Mouse (Mus musculus): ENCODE results near the gene Cab39l. TPM values are rescaled to one million over a fixed set of nuclear protein-coding genes. Genes with fewer than 3 reads are reported as not detected.
"Not testable (repeated sequence)": the region's sequence is repeated elsewhere in the genome, so short reads cannot be mapped to it uniquely, and the experiment has no call there.

The Cab39l gene
- polyA plus RNA-seq, 1 experiment from 2014 or later, result 25.2 TPM

DNA sequence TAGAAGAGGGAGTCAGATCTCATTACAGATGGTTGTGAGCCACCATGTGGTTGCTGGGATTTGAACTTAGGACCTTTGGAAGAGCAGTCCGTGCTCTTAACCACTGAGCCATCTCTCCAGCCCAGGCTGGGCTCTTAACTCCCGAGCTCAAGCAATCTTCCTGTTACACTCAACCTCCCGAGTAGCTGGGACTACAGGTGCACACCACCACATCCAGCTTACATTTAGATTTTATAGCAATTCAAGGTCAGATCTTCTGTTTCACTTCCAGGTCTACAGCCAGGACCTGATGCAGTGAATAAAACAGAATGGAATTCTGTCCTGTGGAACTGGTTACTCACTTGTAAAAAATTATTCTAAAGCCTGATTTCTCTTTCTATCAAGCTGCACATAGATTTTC lies 173.4 kb downstream of the Cab39l start:
- not testable (repeated sequence) for H3K4me1 ChIP-seq; H3K9ac ChIP-seq; H3K4me2 ChIP-seq; H3K27ac ChIP-seq (replicated peaks); H3K36me3 ChIP-seq; H3K27me3 ChIP-seq (replicated peaks); H3K9me3 ChIP-seq; ATAC-seq (ENCODE audit: extremely low read depth, insufficient number of reproducible peaks, low FRiP score, low TSS enrichment); H3K4me3 ChIP-seq
- 66% methylated on average over 3 of the region's 3 CpGs for WGBS

DNA sequence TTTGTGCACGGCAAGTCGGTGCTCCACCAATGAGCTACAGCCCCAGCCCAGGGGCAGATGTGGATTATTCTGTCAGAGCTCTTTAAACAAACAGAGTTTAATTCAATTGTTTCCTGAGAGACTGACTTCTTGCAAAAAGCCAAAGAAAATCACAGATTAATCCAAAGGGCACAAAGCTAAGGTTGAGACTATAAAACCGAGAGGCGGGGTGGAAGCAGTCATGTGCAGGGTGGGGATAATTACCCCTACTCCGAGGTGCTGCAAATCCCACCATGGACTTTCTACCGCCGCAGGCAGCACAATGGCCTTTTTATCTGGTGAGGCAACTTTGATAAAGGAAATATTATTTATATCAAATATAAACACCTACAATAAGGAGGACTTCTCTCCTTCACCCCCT lies 176.0 kb downstream of the Cab39l start:
- Histone ChIP-seq H3K36me3 (no peaks in the 10 kb centered on the region), H3K27ac (replicated peaks) (no peak overlapping the region), H3K9ac (no peak overlapping the region), H3K4me3 (no peak overlapping the region), H3K4me2 (no peak overlapping the region), H3K27me3 (replicated peaks) (0 out of 2 replicates have a peak, but pooled peaks cover 3% of the 10 kb centered on the region), H3K9me3 (no peaks in the 10 kb centered on the region), H3K4me1 (no peaks in the 10 kb centered on the region)
- ATAC-seq (ENCODE audit: extremely low read depth, insufficient number of reproducible peaks, low FRiP score, low TSS enrichment), result no peak
- WGBS, result 79% methylated on average over 7 of the region's 7 CpGs

DNA sequence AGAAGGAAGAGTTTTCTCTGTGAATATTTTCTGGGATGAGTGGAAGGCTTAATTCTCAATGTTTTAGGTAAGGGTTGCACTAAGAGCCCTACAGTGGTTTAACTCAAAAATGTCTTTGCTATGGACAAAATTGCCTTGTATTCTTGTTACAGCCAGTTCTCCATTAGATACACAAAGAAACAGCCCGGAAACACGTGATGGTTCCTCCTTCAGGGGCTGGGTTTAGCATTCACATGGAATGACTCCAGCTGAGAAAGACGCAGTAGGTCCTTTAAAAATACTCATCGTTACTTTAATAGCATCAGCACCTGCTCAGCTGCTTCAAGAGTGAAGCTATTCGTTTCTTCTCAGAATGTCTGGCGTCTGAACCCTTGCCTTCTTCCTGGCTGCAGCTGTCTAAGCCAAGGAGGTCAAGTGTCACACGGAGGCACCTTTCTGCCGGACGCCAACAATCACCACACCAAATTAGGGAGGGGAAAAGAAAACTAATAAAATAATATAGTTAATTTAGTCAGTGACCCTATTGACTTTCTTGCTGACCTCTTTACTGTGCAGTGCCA lies 183.6 kb downstream of the Cab39l start:
- Histone ChIP-seq H3K9ac (peak overlapping the region; percentile 87; the same call in 1 of the 2 replicates), H3K27me3 (replicated peaks) (peaks cover 17% of the 10 kb centered on the region), H3K4me3 (peak overlapping the region; percentile 76), H3K4me1 (peaks cover 29% of the 10 kb centered on the region), H3K36me3 (peaks cover under 1% of the 10 kb centered on the region; the same call in 1 of the 2 replicates), H3K27ac (replicated peaks) (no peak overlapping the region), H3K9me3 (no peaks in the 10 kb centered on the region), H3K4me2 (peak overlapping the region; percentile 90)
- 46% methylated on average over 9 of the region's 9 CpGs for WGBS
- ATAC-seq (ENCODE audit: extremely low read depth, insufficient number of reproducible peaks, low FRiP score, low TSS enrichment), result no peak

DNA sequence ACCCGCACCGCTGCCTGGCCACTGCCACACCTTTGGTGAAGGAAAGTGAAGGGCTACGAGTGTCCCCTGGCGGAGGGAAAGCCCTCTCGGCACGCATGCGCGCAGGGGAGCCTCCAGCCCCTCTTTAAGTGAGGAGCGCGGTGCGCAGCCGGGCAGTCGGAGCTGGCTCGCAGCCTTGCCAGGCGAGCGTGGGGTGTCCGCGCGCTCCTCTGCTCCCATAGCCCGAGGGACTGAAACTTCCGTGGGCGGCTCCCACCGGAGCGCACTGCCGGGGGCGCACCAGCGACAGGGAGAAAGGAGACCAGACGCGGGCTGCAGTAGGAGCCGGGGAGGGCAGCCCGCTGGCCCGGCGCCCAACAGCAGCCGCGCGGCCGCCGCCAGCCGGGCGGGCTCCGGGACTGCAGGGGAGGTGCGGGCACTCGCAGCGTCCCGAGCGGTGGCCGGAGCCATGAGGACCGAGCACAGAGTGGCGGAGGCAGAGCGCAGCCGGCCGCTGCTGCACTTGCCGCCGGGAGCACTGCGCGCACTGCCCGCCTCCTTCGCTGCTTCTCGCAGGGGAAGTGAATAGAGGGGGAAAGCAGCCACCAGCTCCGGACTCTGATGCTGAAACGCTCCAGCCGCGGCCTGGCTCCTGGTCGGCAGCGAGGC lies 184.5 kb downstream of the Cab39l start, which contains the start of gene Shisa2:
TSS of gene Shisa2 (plus strand) at position 151 of the 648 bp plus-strand sequence.
- Histone ChIP-seq H3K9me3 (no peaks in the 10 kb centered on the region), H3K4me1 (peaks cover 29% of the 10 kb centered on the region), H3K4me2 (peak within 1 kb of the TSS; percentile 90), H3K27me3 (replicated peaks) (peaks cover 17% of the 10 kb centered on the region), H3K36me3 (peaks cover 9% of the 10 kb centered on the region), H3K9ac (peak within 1 kb of the TSS; percentile 87), H3K27ac (replicated peaks) (peak within 1 kb of the TSS; percentile 89), H3K4me3 (peak within 1 kb of the TSS; percentile 76)
- ATAC-seq (ENCODE audit: extremely low read depth, insufficient number of reproducible peaks, low FRiP score, low TSS enrichment), result peak; percentile 62
- WGBS, result under 1% methylated on average over 60 of the region's 65 CpGs

DNA sequence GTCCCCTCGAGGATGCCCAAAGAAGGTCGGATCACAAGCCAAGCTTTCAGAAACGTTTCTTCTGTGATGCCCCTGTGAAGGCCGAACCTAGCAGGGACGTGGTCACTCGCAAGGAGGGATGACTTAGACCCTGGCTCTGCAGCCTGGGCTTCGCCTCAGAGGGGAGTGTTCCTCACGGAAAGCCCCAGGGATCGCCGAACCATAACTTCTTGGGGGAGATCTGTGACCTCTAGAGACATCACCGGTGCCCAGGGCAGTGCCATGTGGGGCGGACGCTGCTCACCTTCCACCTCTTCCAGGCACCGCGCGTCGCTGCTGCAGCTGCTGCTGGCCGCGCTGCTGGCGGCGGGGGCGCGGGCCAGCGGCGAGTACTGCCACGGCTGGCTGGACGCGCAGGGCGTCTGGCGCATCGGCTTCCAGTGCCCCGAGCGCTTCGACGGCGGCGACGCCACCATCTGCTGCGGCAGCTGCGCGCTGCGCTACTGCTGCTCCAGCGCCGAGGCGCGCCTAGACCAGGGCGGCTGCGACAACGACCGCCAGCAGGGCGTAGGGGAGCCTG lies 185.1 kb downstream of the Cab39l start:
- peaks cover 29% of the 10 kb centered on the region for H3K4me1 ChIP-seq
- under 1% methylated on average over 41 of the region's 51 CpGs for WGBS
- no peaks in the 10 kb centered on the region for H3K9me3 ChIP-seq
- no peak for ATAC-seq (ENCODE audit: extremely low read depth, insufficient number of reproducible peaks, low FRiP score, low TSS enrichment)
- H3K4me3 ChIP-seq, result peak overlapping the region; percentile 76
- peak overlapping the region; percentile 87 for H3K9ac ChIP-seq
- peaks cover 17% of the 10 kb centered on the region for H3K27me3 ChIP-seq (replicated peaks)
- H3K4me2 ChIP-seq, result peak overlapping the region; percentile 90
- peaks cover 15% of the 10 kb centered on the region for H3K36me3 ChIP-seq
- peak overlapping the region; percentile 89 for H3K27ac ChIP-seq (replicated peaks)

DNA sequence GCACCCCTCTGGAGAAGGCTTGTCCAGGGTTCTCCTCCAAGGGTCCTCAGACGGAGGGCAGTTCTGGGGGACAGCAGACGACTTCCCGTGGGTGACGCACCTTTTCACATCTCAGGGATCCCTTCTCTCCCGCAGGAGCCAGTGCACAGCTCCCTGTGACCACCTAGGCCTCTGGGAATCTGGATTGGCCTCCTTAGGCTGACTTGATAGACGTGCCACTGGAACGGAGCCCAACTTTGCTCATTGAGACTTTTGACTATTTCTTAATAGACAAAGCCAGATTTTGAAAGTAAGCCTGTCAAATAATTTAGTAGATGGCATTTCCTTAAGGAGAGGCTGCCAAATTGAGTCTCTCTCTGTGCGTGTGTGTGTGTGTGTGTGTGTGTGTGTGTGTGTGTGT lies 185.9 kb downstream of the Cab39l start:
- WGBS, result 28% methylated on average over 8 of the region's 8 CpGs
- H3K4me2 ChIP-seq, result peak overlapping the region; percentile 90
- peaks cover 14% of the 10 kb centered on the region for H3K27me3 ChIP-seq (replicated peaks)
- peak overlapping the region; percentile 87 for H3K9ac ChIP-seq
- H3K4me1 ChIP-seq, result peaks cover 29% of the 10 kb centered on the region
- peak overlapping the region; percentile 76 for H3K4me3 ChIP-seq
- peak overlapping the region; percentile 89 for H3K27ac ChIP-seq (replicated peaks)
- peaks cover 22% of the 10 kb centered on the region for H3K36me3 ChIP-seq
- ATAC-seq (ENCODE audit: extremely low read depth, insufficient number of reproducible peaks, low FRiP score, low TSS enrichment), result no peak
- no peaks in the 10 kb centered on the region for H3K9me3 ChIP-seq

DNA sequence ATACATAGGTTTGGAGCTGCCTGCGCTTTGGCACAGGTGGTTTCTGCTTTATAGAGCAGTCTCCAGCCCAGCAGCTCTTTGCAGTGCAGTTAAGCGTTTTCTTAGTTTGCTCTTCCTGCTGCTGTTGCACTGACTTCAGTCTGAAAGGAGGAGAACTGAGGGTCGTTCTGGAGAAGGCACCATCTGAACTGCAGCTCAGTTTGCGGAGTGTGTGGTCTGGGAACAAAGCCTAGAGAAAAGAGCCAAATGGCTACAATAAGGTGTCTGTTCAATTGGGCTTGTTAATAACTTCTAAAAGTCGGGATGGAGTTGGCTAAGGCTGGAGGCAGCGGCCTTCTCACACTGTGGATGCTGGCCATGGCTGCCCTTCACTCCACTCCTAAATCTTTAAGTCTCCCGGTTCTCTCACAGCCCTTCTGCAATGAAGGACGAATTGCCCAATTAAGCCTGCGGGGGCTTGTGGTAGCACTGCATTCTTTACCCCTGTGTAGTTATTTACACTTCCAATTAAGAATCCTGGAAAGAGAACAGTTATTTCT lies 186.4 kb downstream of the Cab39l start:
- Histone ChIP-seq H3K9ac (peak overlapping the region; percentile 87), H3K27ac (replicated peaks) (peak overlapping the region; percentile 89), H3K27me3 (replicated peaks) (peaks cover 14% of the 10 kb centered on the region), H3K4me2 (peak overlapping the region; percentile 90), H3K4me1 (peaks cover 29% of the 10 kb centered on the region), H3K36me3 (peaks cover 24% of the 10 kb centered on the region), H3K9me3 (no peaks in the 10 kb centered on the region), H3K4me3 (peak overlapping the region; percentile 76)
- no peak for ATAC-seq (ENCODE audit: extremely low read depth, insufficient number of reproducible peaks, low FRiP score, low TSS enrichment)
- WGBS, result 42% methylated on average over 9 of the region's 9 CpGs

DNA sequence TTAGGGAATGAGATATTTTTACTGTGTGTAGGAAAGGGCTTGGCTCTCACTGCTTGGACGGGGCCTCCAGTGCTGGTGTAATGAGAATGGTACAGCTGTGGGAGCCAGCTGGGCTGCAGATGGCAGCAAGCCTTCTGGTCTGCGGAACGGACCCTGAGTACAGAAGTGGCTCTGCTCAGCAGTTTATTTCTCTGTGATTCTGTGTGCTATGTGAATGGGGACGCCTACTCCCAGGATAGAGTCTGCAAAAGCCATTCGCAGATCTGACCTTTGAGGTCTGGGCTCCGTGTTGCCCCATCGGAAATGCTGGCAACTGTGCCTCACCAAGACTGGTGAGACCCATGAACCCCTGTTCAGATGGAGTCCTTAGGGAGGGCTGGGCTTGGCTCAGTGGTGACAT lies 187.1 kb downstream of the Cab39l start:
- ATAC-seq (ENCODE audit: extremely low read depth, insufficient number of reproducible peaks, low FRiP score, low TSS enrichment), result no peak
- 42% methylated on average over 7 of the region's 7 CpGs for WGBS
- Histone ChIP-seq H3K9me3 (no peaks in the 10 kb centered on the region), H3K4me1 (peaks cover 29% of the 10 kb centered on the region), H3K36me3 (peaks cover 27% of the 10 kb centered on the region), H3K4me3 (peak overlapping the region; percentile 76), H3K27ac (replicated peaks) (0 out of 2 replicates have a peak overlapping the region, but pooled peaks have one; percentile 89), H3K4me2 (peak overlapping the region; percentile 90), H3K27me3 (replicated peaks) (peaks cover 14% of the 10 kb centered on the region), H3K9ac (peak overlapping the region; percentile 87)

DNA sequence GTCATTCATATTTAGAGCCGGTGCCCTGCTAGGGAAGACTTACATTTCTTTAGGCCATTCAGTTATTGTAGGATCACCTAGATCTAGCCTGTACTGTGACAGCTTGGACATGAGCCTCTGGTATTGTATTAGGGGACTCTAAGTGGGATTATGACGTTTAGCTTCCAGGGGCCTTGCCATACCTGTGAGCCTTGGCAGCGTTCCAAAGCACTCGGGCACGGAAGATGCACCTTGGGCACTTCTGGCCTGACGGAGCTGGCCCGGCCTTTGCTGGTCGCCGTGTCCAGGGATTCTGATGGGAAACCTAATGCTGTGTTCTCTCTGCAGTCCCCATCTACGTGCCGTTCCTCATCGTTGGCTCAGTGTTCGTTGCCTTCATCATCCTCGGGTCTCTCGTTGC lies 188.5 kb downstream of the Cab39l start:
- H3K4me3 ChIP-seq, result peak overlapping the region; percentile 76; the same call in 1 of the 2 replicates
- no peak overlapping the region for H3K27ac ChIP-seq (replicated peaks)
- peak overlapping the region; percentile 24 for H3K4me2 ChIP-seq
- H3K36me3 ChIP-seq, result peaks cover 27% of the 10 kb centered on the region
- WGBS, result 83% methylated on average over 15 of the region's 15 CpGs
- H3K9ac ChIP-seq, result no peak overlapping the region
- peaks cover 8% of the 10 kb centered on the region for H3K27me3 ChIP-seq (replicated peaks)
- H3K4me1 ChIP-seq, result peaks cover 29% of the 10 kb centered on the region
- no peaks in the 10 kb centered on the region for H3K9me3 ChIP-seq
- no peak for ATAC-seq (ENCODE audit: extremely low read depth, insufficient number of reproducible peaks, low FRiP score, low TSS enrichment)

DNA sequence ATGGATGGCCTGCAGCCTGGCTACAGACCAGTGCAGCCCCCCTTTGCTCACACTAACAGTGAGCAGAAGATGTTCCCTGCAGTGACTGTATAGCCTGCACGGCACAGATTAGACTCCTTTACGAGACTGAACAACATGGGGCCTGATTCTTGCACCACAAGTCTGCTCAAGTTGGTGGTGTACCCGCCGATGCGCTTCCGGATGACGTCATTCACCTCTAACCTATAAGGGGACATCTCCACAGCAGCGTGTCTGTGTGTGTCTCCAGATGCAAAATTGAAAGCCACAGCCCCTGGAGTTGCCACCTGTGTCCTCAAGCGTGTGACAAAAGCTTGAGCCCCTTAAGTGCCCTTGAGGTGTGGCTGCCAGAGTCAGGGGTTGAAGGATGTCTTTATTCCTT lies 189.3 kb downstream of the Cab39l start:
- no peak overlapping the region for H3K4me2 ChIP-seq

DNA sequence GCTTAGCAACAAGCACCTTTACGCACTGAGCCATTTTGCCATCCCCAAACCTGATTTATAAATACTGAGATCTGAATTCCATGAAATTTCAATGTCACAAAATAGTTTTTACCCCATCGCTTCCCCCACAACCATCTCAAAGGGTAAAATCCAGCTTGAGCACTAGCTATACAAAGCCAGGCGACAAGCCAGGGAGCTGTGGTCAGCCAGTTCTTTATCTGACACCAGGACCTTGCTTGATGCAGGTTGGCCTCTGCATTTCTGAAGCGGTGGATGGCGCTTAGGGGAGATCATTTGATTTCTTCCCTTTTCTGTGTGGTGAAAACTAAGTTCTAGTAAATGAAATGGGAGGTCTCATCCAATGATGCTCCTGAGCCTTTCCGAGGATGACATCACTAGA lies 191.3 kb downstream of the Cab39l start:
- ATAC-seq (ENCODE audit: extremely low read depth, insufficient number of reproducible peaks, low FRiP score, low TSS enrichment), result no peak

More for the DNA sequence above, 189.3 kb downstream of the Cab39l start:
- Histone ChIP-seq H3K36me3 (peaks cover 27% of the 10 kb centered on the region), H3K4me1 (peaks cover 24% of the 10 kb centered on the region), H3K4me3 (no peak overlapping the region), H3K9me3 (no peaks in the 10 kb centered on the region), H3K9ac (no peak overlapping the region), H3K27me3 (replicated peaks) (0 out of 2 replicates have a peak, but pooled peaks cover 5% of the 10 kb centered on the region), H3K27ac (replicated peaks) (no peak overlapping the region)
- no peak for ATAC-seq (ENCODE audit: extremely low read depth, insufficient number of reproducible peaks, low FRiP score, low TSS enrichment)
- 86% methylated on average over 9 of the region's 9 CpGs for WGBS

More for the DNA sequence above, 191.3 kb downstream of the Cab39l start:
- Histone ChIP-seq H3K36me3 (peaks cover 27% of the 10 kb centered on the region), H3K9ac (no peak overlapping the region), H3K4me1 (peaks cover 10% of the 10 kb centered on the region), H3K27me3 (replicated peaks) (no peaks in the 10 kb centered on the region), H3K4me3 (no peak overlapping the region), H3K27ac (replicated peaks) (no peak overlapping the region), H3K9me3 (no peaks in the 10 kb centered on the region), H3K4me2 (no peak overlapping the region)
- 61% methylated on average over 6 of the region's 6 CpGs for WGBS

Data from heart, embryonic 13.5 days (tissue).